Mouse (Mus musculus) adrenal gland (tissue): Measurements from ENCODE around the gene Ntng1.
"Not testable (repeated sequence)": the region's sequence is repeated elsewhere in the genome, so short reads cannot be mapped to it uniquely, and the experiment has no call there.

Experiments used
- intact Hi-C: fragments of 180-260 bp; cut with DNase I; formaldehyde crosslinking; loops from one replicate; pipeline ENCODE4 v1.15.1; 2025

The Ntng1 gene

GRCm38 (mm10) chr3:109803616-109804015, 340.2 kb downstream of the Ntng1 start:
- intact Hi-C loops, result no loop called here

- intact Hi-C loops, result no loop called here
These were observed 346.5 kb downstream of the Ntng1 start for GRCm38 (mm10) chr3:109797354-109797753.

DNA sequence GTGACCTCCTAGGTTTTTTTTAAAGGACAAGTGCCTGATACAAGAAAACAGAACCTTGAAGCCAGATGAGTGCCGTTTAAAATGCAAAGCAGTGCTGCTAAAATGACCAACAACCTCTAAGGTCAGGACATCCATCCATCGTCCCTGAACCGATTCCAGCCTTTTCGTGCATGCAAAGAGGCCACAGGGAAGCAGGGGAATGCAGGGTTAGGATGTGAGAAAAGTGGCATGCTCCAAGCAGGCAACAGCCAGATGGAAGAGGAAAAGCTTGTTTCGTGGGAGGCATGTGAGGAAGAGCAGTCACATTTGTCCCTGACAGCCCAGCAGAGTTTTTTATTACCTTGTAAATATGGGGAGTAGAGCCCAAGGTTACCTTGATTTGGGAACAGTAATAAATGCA, 360.6 kb downstream of the Ntng1 start:
- intact Hi-C loops, result no loop called here

DNA sequence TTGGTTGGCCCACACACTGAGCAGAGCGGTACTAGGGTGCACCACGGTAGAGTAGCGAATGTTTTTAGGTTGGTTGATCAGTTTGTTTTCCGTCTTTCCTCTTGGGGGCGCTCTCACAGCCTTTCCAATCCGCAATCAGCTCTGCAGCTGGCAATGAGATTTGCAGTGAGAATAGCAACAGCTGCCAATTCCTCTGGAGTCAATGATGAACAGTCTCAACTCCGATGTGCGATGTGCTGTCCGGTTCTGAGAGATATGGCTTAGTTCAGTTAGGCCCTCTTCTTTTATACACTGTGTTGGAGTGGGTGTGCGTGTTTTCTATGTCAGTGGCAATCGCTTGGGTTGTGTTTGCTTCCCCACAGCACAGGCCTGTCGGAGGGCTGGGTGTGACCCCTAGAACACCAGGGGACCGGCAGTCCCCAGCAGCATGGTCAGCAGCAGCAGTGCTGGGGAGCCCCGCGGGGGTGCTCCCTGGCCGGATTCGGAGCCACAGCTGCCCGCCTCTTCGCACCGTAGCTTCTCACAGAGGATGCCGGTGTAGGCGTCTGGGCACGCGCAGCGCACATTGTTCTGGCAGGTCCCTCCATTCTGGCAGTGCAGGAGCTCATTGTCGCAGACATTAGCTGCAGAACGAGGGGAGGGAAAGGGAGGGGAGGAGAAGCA, 361.4 kb downstream of the Ntng1 start:
- intact Hi-C loops, result no loop called here

DNA sequence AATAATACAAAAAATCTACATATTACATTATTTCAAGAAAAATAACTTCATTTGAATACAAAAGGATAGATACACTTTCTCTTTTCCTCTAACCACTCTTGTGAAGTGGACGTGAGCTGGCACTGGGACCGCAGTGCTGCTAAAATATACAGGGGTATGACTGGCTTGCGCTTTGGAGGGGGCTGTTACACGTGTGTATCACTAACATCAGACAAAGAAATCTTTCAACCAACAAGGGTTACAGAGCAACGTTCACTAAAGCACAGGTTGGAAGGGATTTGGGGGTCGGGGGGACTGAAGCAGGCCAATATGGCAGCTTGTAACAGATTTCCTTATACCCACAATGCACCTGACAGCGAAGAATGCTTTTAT, 361.9 kb downstream of the Ntng1 start:
- intact Hi-C loops, result no loop called here

- intact Hi-C loops, result no loop called here
These were observed 368.6 kb downstream of the Ntng1 start for GRCm38 (mm10) chr3:109775200-109775599.

- intact Hi-C loops, result no loop called here
These were observed 371.7 kb downstream of the Ntng1 start for GRCm38 (mm10) chr3:109772120-109772519.

- intact Hi-C loops, result no loop called here
These were observed 376.9 kb downstream of the Ntng1 start for GRCm38 (mm10) chr3:109766939-109767338.

- intact Hi-C loops, result no loop called here
These were observed 378.2 kb downstream of the Ntng1 start for GRCm38 (mm10) chr3:109765608-109766007.

DNA sequence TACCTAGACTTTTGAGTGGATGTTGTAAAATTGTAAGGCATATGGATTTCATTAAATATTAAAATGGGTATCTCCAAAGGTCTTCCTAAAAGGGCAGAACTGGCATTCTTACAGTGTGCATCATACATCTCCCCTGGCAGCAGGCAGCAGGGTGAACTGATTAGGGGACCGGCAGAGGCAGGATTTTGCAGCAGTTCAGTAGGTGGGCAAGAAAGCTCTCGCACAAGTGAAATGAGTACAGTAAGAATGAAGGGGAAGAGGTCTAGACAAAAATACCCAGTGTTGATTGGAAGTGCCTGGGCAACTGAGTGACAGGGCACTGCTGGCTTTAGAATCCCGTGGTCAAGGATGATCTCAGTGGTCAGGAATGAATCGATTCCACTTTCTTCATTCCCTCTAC, 378.7 kb downstream of the Ntng1 start:
- intact Hi-C loops, result no loop called here

GRCm38 (mm10) chr3:109756426-109756825, 387.4 kb downstream of the Ntng1 start:
- intact Hi-C loops, result no loop called here

DNA sequence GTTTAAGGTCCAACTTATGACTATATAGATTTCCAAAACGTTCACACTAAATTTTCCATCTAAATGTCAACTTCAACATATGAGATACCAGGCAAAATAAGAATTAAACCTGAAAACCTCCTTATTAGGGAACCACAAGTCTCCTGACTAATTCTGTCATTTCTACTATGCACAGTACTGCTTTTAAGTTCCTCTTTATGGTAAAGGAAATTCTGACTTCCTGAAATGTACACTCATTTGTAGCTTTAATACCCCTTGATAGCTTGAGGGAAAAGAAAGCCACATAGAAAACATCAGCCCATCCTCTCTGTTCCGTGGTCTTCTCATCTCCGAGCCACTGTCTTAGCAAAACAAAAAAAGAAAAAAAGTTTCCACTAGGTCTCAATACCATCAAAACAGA, 396.2 kb downstream of the Ntng1 start:
- intact Hi-C loops, result not testable (repeated sequence)

GRCm38 (mm10) chr3:109740466-109741102, 403.2 kb downstream of the Ntng1 start:
- intact Hi-C loops, result no loop called here

GRCm38 (mm10) chr3:109732327-109733182, 411.3 kb downstream of the Ntng1 start:
- intact Hi-C loops, result no loop called here

GRCm38 (mm10) chr3:109731592-109732230, 412.1 kb downstream of the Ntng1 start:
- intact Hi-C loops, result no loop called here
